Mouse (Mus musculus) brain, embryonic 14.5 days (tissue): Measurements from ENCODE around the gene Rps19bp1.

Experiments used
- CTCF ChIP-seq: fragments of 200-500 bp; IDR thresholded peaks from 2 replicates; pipeline ENCODE4 v1.5.1; 2012; ENCODE audit warnings: inconsistent platforms, mild to moderate bottlenecking, moderate library complexity, borderline replicate concordance; ENCODE audit not compliant: insufficient read depth, insufficient read length; ENCODE audit errors: extremely low read depth
- POLR2A ChIP-seq: fragments of 200-500 bp; IDR thresholded peaks from 2 replicates; pipeline ENCODE4 v1.6.1; 2012; ENCODE audit warnings: mild to moderate bottlenecking, inconsistent platforms, borderline replicate concordance; ENCODE audit not compliant: poor library complexity, insufficient read depth, insufficient read length, severe bottlenecking; ENCODE audit errors: extremely low read depth

GRCm38 (mm10) chr15:80256242-80256641 is 7.9 kb downstream of the Rps19bp1 start:
- TF ChIP-seq CTCF, result no peak
- TF ChIP-seq POLR2A, result no peak
